Mouse (Mus musculus) liver, embryonic 16.5 days (tissue): ENCODE data around the gene Fbxo39. TPM values are rescaled to one million over a fixed set of nuclear protein-coding genes. Genes with fewer than 3 reads are reported as not detected.
"Not testable (repeated sequence)": the region's sequence is repeated elsewhere in the genome, so short reads cannot be mapped to it uniquely, and the experiment has no call there.

ENCODE experiments used
- ATAC-seq: fragments of 200-750 bp; cut with Nextera tagmentation; 2 replicates; pipeline ENCODE4 v1.8.0; 2017; ENCODE audit warnings: low read depth, mild to moderate bottlenecking, moderate number of reproducible peaks, moderate library complexity
- H3K27ac ChIP-seq: fragments of 300-500 bp; sonication (generic); 2 replicates; pipeline ENCODE4 v1.5.1; 2014; ENCODE audit warnings: mild to moderate bottlenecking, low read length
- H3K27me3 ChIP-seq: fragments of 300-500 bp; sonication (generic); 2 replicates; pipeline ENCODE4 v1.6.1; 2014; ENCODE audit warnings: low read depth, low read length, mixed read lengths; ENCODE audit not compliant: control insufficient read depth, insufficient read depth
- H3K36me3 ChIP-seq: fragments of 300-500 bp; sonication (generic); 2 replicates; pipeline ENCODE4 v1.6.1; 2014; ENCODE audit warnings: mild to moderate bottlenecking; ENCODE audit not compliant: control insufficient read depth, insufficient read depth
- H3K4me1 ChIP-seq: fragments of 300-500 bp; sonication (generic); 2 replicates; pipeline ENCODE4 v1.6.1; 2014; ENCODE audit warnings: low read depth, low read length, mixed read lengths; ENCODE audit not compliant: control insufficient read depth
- H3K4me2 ChIP-seq: fragments of 300-500 bp; sonication (generic); 2 replicates; pipeline ENCODE4 v1.6.1; 2014; ENCODE audit warnings: low read depth, low read length, mixed read lengths
- H3K4me3 ChIP-seq: fragments of 300-500 bp; sonication (generic); 2 replicates; pipeline ENCODE4 v1.5.1; 2014; ENCODE audit warnings: low read depth, mild to moderate bottlenecking, low read length
- H3K9ac ChIP-seq: fragments of 300-500 bp; sonication (generic); 2 replicates; pipeline ENCODE4 v1.6.1; 2014; ENCODE audit warnings: low read depth, low read length
- H3K9me3 ChIP-seq: fragments of 300-500 bp; sonication (generic); replicated peaks from 2 replicates; pipeline ENCODE4 v1.6.1; 2016; ENCODE audit warnings: low read length; ENCODE audit not compliant: control insufficient read depth
- WGBS: fragments of 180-500 bp; shearing (Covaris S2); extraction: QIAGEN DNeasy Blood & Tissue Kit; methylation state at CpG from one replicate; pipeline ENCODE4 v1.1.7; 2014; ENCODE audit not compliant: insufficient replicate concordance; 5-methylcytosine and 5-hydroxymethylcytosine counted together
- polyA plus RNA-seq: library from polyadenylated mRNA; unstranded; fragments of >200 nt; fragmentation: Nextera tagmentation; extraction: Ambion mirVana; gene quantifications from 2 replicates; pipeline ENCODE4 v1.2.1, GENCODE M21; 2015

Fbxo39 gene
- polyA plus RNA-seq, 1 experiment from 2014 or later: not detected

DNA sequence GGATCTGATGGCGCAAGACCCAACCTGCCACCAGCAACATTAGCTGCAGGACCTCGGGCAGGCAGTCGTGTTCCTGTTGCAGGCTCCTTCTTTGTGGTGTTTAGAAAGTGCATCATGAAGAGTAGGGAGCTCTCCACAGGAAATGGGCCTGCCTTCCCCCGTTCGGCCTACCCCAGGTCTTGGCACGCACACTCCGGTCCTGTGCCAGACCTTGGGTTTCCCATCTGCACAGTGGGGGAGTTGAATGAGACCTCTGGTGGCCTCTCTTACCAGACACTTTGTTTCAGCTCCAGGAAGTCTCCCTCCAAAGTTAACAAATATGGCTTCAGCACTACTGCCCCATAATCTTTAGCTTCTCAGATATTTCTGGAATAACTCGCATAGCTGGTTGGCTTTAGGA, 22.5 kb downstream of the Fbxo39 start:
- ATAC-seq: no peak
- Histone ChIP-seq H3K4me1 (no peaks in the 10 kb centered on the region), H3K36me3 (no peaks in the 10 kb centered on the region), H3K9ac (no peak overlapping the region), H3K27me3 (no peaks in the 10 kb centered on the region), H3K4me2 (no peak overlapping the region), H3K4me3 (no peak overlapping the region), H3K27ac (no peak overlapping the region), H3K9me3 (no peaks in the 10 kb centered on the region)
- WGBS: 59% methylated on average over 8 of the region's 8 CpGs

DNA sequence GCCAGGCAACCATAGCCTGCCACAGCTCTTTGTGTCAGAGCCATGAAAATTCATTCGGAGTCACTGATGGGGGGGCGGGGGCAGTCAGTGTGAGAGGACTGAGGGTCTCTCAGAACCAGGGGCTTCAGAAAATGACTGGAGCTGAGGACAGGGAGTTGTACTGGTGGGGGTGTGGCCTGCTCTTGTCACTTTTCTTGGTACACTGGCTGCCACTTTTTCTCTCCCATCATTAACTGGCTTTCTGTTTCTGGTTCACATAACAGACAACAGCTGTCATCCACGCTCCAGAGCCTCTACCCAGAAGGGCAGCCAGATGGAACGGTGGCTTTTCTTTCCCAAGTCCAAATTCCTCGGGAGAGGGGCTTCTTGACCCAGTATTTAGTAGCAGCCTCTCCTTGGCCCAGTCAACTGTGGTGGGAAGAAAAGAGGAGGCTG, 24.2 kb downstream of the Fbxo39 start:
- Histone ChIP-seq H3K4me1 (no peaks in the 10 kb centered on the region), H3K27ac (no peak overlapping the region), H3K9me3 (no peaks in the 10 kb centered on the region), H3K4me3 (no peak overlapping the region), H3K9ac (no peak overlapping the region), H3K27me3 (no peaks in the 10 kb centered on the region), H3K36me3 (no peaks in the 10 kb centered on the region), H3K4me2 (no peak overlapping the region)
- ATAC-seq: no peak
- WGBS: 65% methylated on average over 5 of the region's 5 CpGs

GRCm38 (mm10) chr11:72339716-72340115, 25.5 kb downstream of the Fbxo39 start:
- Histone ChIP-seq H3K4me1 (no peaks in the 10 kb centered on the region), H3K9ac (no peak overlapping the region), H3K27me3 (no peaks in the 10 kb centered on the region), H3K36me3 (no peaks in the 10 kb centered on the region), H3K27ac (no peak overlapping the region), H3K9me3 (no peaks in the 10 kb centered on the region), H3K4me2 (no peak overlapping the region), H3K4me3 (no peak overlapping the region)
- WGBS: 55% methylated on average over 4 of the region's 4 CpGs
- ATAC-seq: no peak

DNA sequence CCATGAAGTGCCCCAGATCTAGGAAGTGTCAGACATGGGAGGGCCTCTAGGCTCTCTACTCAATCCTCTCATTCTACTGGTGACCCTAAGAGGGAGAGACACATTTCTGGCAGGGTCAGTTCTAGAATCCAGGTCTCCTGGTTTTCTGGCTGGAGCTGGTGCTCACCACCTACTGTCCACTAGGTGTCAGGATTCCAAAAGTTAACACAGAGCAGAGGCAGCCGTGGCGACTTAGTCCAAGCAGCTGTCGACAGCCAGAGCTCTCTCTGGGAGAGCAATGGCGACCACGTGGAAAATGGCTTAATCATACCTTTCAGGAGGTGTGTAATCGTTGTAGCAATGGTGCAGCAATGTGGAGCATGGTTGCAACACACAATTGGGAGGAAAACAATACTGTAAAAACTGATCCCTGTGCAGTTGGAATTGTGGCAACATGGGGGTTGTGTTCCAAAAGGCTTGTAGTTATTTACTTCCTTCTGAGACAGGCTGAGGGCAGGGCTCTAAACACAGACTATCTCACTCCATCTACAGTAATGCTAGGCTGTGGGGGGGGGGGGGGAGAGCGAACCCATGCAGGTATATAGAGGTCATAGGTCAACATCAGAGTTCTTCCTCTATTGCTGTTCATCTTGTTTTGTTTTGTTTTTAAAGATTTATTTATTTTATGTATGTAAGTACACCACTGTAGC, 28.4 kb downstream of the Fbxo39 start:
- no peak overlapping the region for H3K27ac ChIP-seq
- H3K4me2 ChIP-seq: no peak overlapping the region
- no peak overlapping the region for H3K4me3 ChIP-seq
- H3K9ac ChIP-seq: no peak overlapping the region
- no peaks in the 10 kb centered on the region for H3K36me3 ChIP-seq
- H3K4me1 ChIP-seq: no peaks in the 10 kb centered on the region
- H3K9me3 ChIP-seq: no peaks in the 10 kb centered on the region
- WGBS: 6% methylated on average over 7 of the region's 7 CpGs
- ATAC-seq: 0 out of 2 replicates have a peak, but pooled peaks have one; percentile 16
- H3K27me3 ChIP-seq: no peaks in the 10 kb centered on the region

DNA sequence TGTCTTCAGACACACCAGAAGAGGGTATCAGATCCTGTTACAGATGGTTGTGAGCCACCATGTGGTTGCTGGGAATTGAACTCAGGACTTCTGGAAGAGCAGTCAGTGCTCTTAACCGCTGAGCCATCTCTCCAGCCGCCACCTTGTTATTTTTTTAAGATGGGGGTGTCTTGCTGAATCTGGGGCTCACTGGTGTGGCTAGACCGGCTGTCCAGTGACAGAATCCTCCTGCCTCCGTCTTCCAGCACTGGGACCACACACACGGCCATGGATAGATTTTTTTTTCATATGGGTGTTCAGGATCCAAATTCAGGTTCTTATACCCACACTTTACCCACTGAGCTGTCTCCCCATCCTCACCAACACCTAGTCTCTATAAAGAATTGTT, 29.0 kb downstream of the Fbxo39 start:
- H3K4me3 ChIP-seq, H3K9me3 ChIP-seq, ATAC-seq, H3K27ac ChIP-seq, H3K36me3 ChIP-seq, H3K9ac ChIP-seq, H3K27me3 ChIP-seq, H3K4me2 ChIP-seq, H3K4me1 ChIP-seq: not testable (repeated sequence)
- 70% methylated on average over 5 of the region's 5 CpGs for WGBS

DNA sequence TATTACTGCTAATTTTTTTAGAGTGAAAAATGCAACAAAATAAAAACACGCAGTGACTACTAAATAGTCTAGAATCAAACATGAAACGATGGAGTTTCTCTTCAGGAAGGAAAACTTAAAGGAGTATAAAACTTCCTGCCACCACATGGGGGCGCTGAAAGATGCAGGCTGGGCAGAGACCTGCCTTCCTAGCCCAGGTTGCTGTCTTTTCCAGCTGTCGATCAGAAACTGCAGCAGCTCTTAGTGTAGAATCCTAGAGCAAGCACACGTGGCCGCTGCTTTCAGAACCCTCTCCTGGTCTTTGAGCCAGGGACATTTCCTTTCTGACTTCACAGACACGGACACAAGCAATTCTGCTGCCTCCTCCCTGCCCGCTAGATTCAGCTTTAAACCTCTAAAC, 29.7 kb downstream of the Fbxo39 start:
- Histone ChIP-seq H3K9me3 (no peaks in the 10 kb centered on the region), H3K9ac (no peak overlapping the region), H3K27me3 (no peaks in the 10 kb centered on the region), H3K4me3 (no peak overlapping the region), H3K36me3 (no peaks in the 10 kb centered on the region), H3K4me1 (no peaks in the 10 kb centered on the region; the same call in 1 of the 2 replicates), H3K4me2 (no peak overlapping the region), H3K27ac (no peak overlapping the region)
- no peak for ATAC-seq
- WGBS: 19% methylated on average over 8 of the region's 8 CpGs

GRCm38 (mm10) chr11:72344486-72344885, 30.2 kb downstream of the Fbxo39 start:
- no peaks in the 10 kb centered on the region; the same call in 1 of the 2 replicates for H3K4me1 ChIP-seq
- no peaks in the 10 kb centered on the region for H3K27me3 ChIP-seq
- H3K36me3 ChIP-seq: no peaks in the 10 kb centered on the region
- no peak overlapping the region for H3K9ac ChIP-seq
- no peaks in the 10 kb centered on the region for H3K9me3 ChIP-seq
- H3K4me2 ChIP-seq: no peak overlapping the region
- 74% methylated on average over 11 of the region's 11 CpGs for WGBS
- no peak overlapping the region for H3K4me3 ChIP-seq
- no peak overlapping the region for H3K27ac ChIP-seq
- ATAC-seq: no peak

DNA sequence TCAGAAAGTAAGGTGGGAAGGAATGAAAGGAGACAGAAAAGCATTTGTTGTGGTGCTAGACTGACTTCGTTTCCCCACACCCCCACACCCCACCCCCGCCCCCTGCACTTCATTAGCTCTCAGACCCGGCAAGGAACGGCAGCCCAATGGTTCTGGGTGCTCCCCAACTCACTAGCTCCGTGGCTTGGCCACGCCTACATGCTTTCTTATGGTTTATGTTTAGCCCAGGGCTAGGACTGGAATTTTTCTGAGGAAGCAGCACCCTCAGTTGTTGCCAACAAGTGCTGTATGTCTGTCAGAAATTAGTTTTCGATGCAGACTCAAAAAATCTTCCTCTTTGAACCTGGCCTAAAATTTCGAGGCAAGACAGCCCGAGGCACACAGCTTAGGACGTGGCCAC, 34.3 kb downstream of the Fbxo39 start:
- Histone ChIP-seq H3K27ac (no peak overlapping the region), H3K9me3 (no peaks in the 10 kb centered on the region), H3K27me3 (no peaks in the 10 kb centered on the region), H3K4me1 (no peaks in the 10 kb centered on the region; the same call in 1 of the 2 replicates), H3K4me3 (no peak overlapping the region), H3K36me3 (no peaks in the 10 kb centered on the region), H3K4me2 (no peak overlapping the region), H3K9ac (no peak overlapping the region)
- WGBS: 46% methylated on average over 10 of the region's 10 CpGs
- no peak for ATAC-seq

- Histone ChIP-seq H3K9me3 (no peaks in the 10 kb centered on the region), H3K9ac (no peak overlapping the region), H3K36me3 (no peaks in the 10 kb centered on the region), H3K27ac (no peak overlapping the region), H3K4me1 (no peaks in the 10 kb centered on the region; the same call in 1 of the 2 replicates), H3K27me3 (no peaks in the 10 kb centered on the region), H3K4me3 (no peak overlapping the region), H3K4me2 (no peak overlapping the region)
- no peak for ATAC-seq
- 45% methylated on average over 8 of the region's 8 CpGs for WGBS
Measured at GRCm38 (mm10) chr11:72349016-72349415, 34.8 kb downstream of the Fbxo39 start.
